ENCODE assay signal across 24 mouse cellular contexts in the genomic region with DNA sequence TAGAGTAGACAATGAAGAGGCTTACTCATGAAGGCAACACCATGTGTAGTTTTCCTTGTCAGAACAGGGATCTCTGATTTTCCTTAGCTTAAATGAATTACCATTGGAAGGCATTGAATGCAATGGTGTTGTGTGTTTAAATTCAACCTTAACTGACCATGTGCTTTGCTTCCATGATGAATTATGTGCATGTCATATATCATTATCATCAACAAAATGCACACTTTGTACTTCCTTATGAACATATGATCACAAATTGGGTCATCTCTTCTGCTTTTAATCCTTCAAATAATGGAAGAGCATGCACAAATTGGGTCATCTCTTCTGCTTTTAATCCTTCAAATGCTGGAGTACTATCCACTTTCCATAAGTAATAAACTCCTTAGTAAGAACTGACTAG.
"Had no signal": no experiment of that assay in that cellular context is flagged by ENCODE, and none has a peak within 500 bp of the region (broad histone marks: within the 10 kb centered on the region; RNA-seq: fewer than 3 reads in every experiment).

No protein-coding gene starts in this region.

- ATAC-seq: inflammation-experienced regulatory T-cells, adult 6 months; intestine, embryonic 15.5 days; intestine, postnatal 0 days had no signal

- H3K4me1 ChIP-seq: heart, embryonic 10.5 days; heart, embryonic 12.5 days; hindbrain, embryonic 10.5 days; hindbrain, embryonic 12.5 days; hindbrain, embryonic 15.5 days; intestine, embryonic 15.5 days; limb, embryonic 13.5 days; limb, embryonic 15.5 days had no signal

- H3K4me2 ChIP-seq: heart, embryonic 12.5 days; hindbrain, embryonic 12.5 days; hindbrain, embryonic 15.5 days; intestine, embryonic 15.5 days; limb, embryonic 13.5 days; limb, embryonic 15.5 days had no signal

- DNase-seq: gastrocnemius, postnatal 14 days; gastrocnemius, postnatal 36 days; heart, adult 11 months; heart, adult 2 months; heart, postnatal 10 days; heart, postnatal 4 days; kidney, adult 18-20 months; kidney, adult 8-10 months; kidney, postnatal 10 days; kidney, postnatal 25 days; kidney, postnatal 4 days; left cerebral cortex, postnatal 4 days had no signal

- H3K27me3 ChIP-seq: heart, embryonic 12.5 days; hindbrain, embryonic 12.5 days; hindbrain, embryonic 15.5 days; intestine, embryonic 15.5 days; limb, embryonic 13.5 days; limb, embryonic 15.5 days had no signal

- H3K36me3 ChIP-seq: heart, embryonic 10.5 days; heart, embryonic 12.5 days; hindbrain, embryonic 10.5 days; hindbrain, embryonic 12.5 days; hindbrain, embryonic 15.5 days; intestine, embryonic 15.5 days; limb, embryonic 13.5 days; limb, embryonic 15.5 days had no signal

- H3K9me3 ChIP-seq: heart, embryonic 10.5 days; heart, embryonic 12.5 days; hindbrain, embryonic 10.5 days; hindbrain, embryonic 12.5 days; hindbrain, embryonic 15.5 days; intestine, embryonic 15.5 days; limb, embryonic 13.5 days; limb, embryonic 15.5 days had no signal

- H3K27ac ChIP-seq: heart, adult 2 months; heart, embryonic 10.5 days; hindbrain, embryonic 10.5 days; hindbrain, embryonic 12.5 days; hindbrain, embryonic 15.5 days; intestine, embryonic 15.5 days; layer of hippocampus, adult 2 months; left cerebral cortex, adult 2 months; limb, embryonic 13.5 days; limb, embryonic 15.5 days had no signal

- H3K4me3 ChIP-seq: heart, adult 2 months; heart, embryonic 10.5 days; heart, embryonic 12.5 days; hindbrain, embryonic 10.5 days; hindbrain, embryonic 12.5 days; hindbrain, embryonic 15.5 days; intestine, embryonic 15.5 days; layer of hippocampus, adult 2 months; left cerebral cortex, adult 2 months; limb, embryonic 13.5 days; limb, embryonic 15.5 days had no signal

- H3K9ac ChIP-seq: heart, embryonic 12.5 days; hindbrain, embryonic 12.5 days; hindbrain, embryonic 15.5 days; intestine, embryonic 15.5 days; limb, embryonic 13.5 days; limb, embryonic 15.5 days had no signal
